Mouse (Mus musculus): ENCODE data around the gene Afap1l2.
A peak's percentile ranks its signal among the peaks of the same experiment; 100 is the strongest.

The Afap1l2 gene

DNA sequence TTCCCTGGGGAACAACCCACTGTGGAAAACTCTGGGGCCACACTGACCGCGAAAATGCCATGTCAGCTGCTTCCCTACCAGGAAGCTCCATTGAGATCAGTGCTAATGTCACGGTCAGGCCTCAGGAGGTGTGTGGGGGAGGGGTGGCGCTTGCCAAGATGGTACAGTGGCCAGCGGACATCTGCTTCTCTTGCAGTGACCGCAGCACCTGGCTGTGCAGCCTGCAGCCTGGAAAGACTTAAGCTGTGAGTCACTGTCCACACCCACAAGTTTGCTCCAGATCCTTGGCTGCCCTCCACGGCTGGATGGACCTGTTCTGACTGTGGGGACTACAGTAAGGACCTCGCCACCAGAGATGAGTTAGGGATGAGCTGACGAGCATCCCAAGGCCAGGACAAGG, 68.2 kb downstream of the Afap1l2 start:
- no peak for DNase-seq (ENCODE audit: low spot score)

DNA sequence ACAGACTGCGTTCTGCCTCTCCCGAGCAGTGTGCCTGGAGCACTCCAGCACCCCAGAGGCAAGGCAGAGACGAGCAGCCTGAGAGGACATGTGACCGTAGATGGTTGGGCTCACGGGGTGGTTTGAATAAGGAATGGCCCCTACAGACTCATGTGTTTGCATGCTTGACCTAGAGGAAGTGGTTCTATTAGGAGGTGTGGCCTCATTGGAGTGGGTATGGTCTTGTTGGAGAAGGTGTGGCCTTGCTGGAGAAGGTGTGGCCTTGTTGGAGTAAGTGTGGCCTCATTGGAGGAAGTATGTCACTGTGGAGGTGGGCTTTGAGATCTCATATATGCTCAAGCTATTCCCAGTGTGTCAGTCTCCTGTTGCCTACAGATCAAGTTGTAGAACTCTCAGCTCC, 70.1 kb downstream of the Afap1l2 start:
- DNase-seq (ENCODE audit: low spot score) = no peak

GRCm38 (mm10) chr19:56936253-56936652, 71.8 kb downstream of the Afap1l2 start:
- DNase-seq (ENCODE audit: low spot score) = no peak

DNA sequence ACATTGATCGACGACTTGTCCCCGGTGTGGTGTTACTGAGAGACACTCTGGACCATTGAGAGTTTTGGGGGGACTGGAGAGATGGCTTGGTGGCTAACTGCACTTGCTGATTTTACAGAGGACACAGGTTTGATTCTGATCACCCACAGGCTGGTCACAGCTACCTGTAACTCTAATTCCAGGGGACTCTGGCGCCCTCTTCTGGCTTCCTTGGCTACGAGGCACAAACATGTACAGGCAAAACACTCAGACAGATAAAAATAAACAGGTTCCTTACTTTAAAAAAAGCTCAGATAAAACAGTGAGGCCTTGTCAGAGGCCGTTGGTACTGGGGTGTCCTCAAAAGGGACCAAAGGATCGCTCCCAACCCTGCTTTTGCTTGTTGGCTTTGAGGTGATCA, 72.3 kb downstream of the Afap1l2 start:
- no peak for DNase-seq (ENCODE audit: low spot score)

- no peak for DNase-seq (ENCODE audit: low spot score)
Observed at GRCm38 (mm10) chr19:56935111-56935510, 72.9 kb downstream of the Afap1l2 start.

DNA sequence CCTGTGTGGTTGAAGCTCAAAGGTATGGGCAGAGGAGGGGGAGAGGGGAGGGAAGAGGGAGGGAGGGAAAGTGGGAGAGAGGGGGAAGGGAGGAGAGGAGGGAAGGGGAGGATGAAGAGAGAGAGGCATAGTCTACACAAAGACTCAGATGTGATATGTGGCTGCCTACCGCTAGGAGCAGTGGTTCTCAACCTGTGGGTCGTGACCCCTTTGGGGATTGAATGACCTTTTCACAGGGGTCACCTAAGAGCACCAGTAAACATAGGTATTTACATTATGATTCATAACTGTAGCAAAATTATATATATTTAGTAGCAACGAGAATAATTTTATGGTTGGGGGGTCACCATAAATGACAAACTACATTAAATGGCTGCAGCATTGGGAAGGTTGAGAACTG, 74.2 kb downstream of the Afap1l2 start:
- no peak for DNase-seq (ENCODE audit: low spot score)

- no peak for DNase-seq (ENCODE audit: low spot score)
Observed at GRCm38 (mm10) chr19:56930029-56930428, 78.0 kb downstream of the Afap1l2 start.

- no peak for DNase-seq (ENCODE audit: low spot score)
Observed at GRCm38 (mm10) chr19:56929392-56929791, 78.6 kb downstream of the Afap1l2 start.

- DNase-seq (ENCODE audit: low spot score) = no peak
Observed at GRCm38 (mm10) chr19:56921744-56922143, 86.3 kb downstream of the Afap1l2 start.

- no peak for DNase-seq (ENCODE audit: low spot score)
Observed at GRCm38 (mm10) chr19:56920232-56920631, 87.8 kb downstream of the Afap1l2 start.

DNA sequence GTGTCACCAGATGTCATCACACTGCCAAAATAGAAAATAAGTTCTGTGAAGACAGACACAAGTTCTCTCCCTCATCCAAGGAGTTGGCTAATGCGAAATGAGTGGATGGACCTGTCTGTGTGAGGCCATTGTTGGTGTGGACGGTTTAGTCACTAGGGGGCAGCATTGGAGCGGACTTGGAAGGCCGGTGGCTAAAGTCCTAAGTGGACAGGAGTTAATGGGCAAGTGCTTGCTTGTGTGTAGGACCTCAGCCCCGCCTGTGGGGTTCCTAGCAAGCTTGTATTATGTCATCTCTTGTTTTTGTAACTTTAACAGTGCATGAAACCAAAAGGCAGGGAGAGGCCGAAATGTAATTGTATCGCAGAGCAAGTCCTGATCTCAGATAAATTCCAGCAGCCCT, 88.4 kb downstream of the Afap1l2 start:
- peak; percentile 92 for DNase-seq (ENCODE audit: low spot score)

- peak; percentile 87 for DNase-seq (ENCODE audit: low spot score)
Observed at GRCm38 (mm10) chr19:56915084-56915483, 92.9 kb downstream of the Afap1l2 start.

- no peak for DNase-seq (ENCODE audit: low spot score)
Observed at GRCm38 (mm10) chr19:56914658-56915057, 93.4 kb downstream of the Afap1l2 start.

DNA sequence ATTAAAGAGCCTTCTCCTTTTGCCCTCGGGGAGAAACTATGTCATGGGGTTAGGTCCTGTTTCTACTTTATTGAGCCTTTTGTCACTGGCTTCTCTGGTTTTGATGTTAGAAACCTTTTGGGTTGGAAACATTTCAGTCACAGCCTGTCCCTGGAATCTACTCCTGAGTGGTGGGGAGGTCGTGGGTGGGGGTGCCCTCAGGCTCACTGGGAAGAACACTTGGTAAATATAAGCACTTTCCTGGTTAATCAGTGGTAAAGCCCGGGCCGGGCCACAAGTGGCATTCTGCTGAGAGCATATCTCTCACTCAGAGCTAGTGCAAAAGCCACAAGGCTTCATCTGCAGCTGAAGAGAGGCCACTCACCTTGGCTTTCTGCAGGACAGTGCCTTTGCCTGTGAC, 94.3 kb downstream of the Afap1l2 start:
- DNase-seq (ENCODE audit: low spot score) = no peak

GRCm38 (mm10) chr19:56910561-56910960, 97.5 kb downstream of the Afap1l2 start:
- no peak for DNase-seq (ENCODE audit: low spot score)

- no peak for DNase-seq (ENCODE audit: low spot score)
Observed at GRCm38 (mm10) chr19:56908472-56909270, 99.4 kb downstream of the Afap1l2 start.

GRCm38 (mm10) chr19:56907850-56908249, 100.2 kb downstream of the Afap1l2 start:
- no peak for DNase-seq (ENCODE audit: low spot score)

DNA sequence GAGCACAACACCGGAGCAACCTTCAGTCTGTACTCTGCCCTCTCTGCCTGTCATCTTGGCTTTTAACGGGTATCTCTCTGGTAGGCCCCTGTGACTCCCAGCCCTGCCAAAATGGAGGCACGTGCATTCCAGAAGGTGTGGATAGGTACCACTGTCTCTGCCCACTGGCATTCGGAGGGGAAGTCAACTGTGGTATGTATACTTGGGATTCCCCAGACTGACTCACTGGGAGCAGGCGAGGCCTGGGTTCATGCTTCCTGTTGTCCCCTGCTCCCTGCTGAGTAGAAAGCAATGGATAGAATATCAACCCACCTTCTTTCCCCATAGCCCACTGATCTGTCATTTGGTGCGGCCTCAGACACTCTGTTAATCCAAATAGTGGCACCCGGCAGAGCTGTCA, 102.6 kb downstream of the Afap1l2 start:
- DNase-seq (ENCODE audit: low spot score) = no peak

- DNase-seq (ENCODE audit: low spot score) = no peak
Observed at GRCm38 (mm10) chr19:56904095-56904494, 103.9 kb downstream of the Afap1l2 start.

GRCm38 (mm10) chr19:56897654-56898053, 110.4 kb downstream of the Afap1l2 start:
- no peak for DNase-seq (ENCODE audit: low spot score)

DNA sequence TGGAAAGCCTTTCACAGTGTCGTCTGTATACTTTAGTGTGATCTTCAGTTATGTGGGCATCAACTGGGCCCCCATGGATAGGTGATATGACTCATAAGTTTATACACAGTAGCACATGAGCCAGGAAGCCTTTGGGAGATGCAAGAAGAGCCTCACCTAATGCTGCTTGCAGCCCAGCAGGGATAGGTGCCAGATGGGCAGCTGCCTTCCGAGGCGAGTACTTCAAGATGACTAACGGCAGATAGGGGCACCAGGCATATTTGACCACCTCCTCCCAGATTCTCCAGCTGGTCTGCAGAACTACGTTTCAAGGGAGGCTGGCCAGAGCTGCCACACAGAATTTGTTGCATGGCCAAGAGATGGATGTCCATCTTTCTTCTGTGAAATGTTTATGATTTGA, 114.7 kb downstream of the Afap1l2 start:
- no peak for DNase-seq (ENCODE audit: low spot score)

DNA sequence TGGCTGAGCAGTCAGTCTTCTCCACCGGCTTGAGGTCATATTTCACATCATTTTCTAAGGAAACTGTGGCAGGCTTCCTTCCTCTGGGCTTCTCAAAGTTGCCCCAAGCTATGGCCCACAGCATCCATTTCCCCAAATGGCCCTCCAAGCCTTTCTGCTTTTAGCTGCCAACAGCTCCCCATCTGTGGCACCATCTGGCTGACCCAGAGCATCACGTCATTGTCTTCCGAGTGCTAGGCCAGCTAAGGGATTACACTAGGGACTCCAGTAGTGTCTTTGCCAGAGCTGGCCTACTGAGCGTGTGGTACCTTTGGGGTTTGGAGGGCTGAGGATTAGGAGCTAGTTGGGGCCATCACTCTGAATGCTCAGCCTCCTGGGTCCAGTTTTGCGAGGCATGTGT, 115.4 kb downstream of the Afap1l2 start:
- no peak for DNase-seq (ENCODE audit: low spot score)

DNA sequence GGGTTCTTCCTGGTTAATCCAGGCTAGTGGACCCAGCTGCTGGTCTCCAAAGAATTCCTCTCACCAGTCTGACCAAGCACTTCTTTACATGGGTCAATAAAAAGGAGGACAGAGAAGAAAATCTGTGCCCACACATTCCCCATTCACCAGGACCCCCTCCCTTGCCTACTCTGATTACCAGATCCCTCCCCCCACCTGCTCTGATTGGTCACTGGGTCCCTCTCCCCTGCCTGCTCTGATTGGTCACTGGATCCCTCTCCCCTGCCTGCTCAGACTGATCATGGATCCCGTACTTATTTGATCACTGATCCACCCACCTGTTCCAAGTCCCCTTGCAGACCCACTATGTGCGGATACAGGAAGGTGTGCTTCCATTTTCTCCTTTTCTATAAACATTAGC, 116.6 kb downstream of the Afap1l2 start:
- no peak for DNase-seq (ENCODE audit: low spot score)

DNA sequence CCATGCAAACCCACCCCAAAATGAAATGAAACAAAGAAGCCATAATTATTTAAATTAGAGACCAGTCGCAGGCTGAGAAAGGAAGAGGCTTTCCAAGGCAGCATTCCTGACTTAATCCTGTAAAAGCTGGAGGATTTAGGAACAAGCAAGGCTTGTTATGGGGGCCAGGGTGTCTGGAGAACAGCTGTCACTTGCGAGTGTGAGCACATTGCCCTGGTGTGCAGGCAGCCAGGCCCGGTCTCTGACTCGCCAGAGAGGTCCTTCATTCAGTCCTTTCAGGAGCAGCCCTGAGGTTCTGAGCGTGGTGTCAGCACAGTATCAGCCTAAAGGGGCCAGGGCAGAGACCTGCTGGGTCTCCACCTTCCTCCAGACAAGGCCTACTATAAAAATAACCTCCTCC, 119.4 kb downstream of the Afap1l2 start:
- no peak for DNase-seq (ENCODE audit: low spot score)

Data from lung, postnatal 25 days (tissue).